Mouse (Mus musculus): ENCODE data around the gene Gm49416. TPM values are rescaled to one million over a fixed set of nuclear protein-coding genes. Genes with fewer than 3 reads are reported as not detected.
"Not testable (repeated sequence)": the region's sequence is repeated elsewhere in the genome, so short reads cannot be mapped to it uniquely, and the experiment has no call there.

Gene Gm49416
- polyA plus RNA-seq, 1 experiment from 2014 or later: not detected

DNA sequence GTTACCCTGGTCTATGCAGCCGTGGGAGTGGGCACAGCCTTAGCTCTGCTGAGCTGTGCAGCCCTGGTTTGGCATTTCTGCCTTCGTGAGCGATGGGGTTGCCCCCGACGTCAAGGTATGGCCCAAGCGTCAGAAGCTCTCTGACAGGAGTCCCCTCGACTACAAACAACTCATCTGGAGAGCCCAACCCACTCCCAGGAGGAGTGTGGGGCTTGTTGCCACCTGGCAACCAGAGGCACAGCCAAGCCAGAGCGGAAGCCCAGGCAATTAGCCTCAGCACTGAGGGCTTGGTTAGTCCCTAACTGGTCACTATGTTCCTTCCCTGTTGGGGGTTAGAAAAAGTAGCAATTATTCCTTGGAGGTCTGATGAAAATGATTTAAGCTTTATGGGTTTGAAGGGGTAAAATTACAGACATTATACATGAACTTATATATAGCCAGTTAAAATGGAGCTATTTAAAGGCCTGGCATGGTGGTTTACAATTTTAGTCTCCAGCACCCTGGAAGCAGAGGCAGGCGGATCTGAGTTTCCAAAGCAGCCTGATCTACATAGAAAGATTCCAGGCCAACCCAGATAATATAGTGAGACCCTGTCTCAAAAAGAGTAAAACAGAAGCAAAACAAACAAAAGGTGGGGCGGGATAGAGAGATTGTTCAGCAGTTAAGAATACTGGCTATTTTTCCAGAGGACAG is 36.3 kb upstream of the Gm49416 start:
- H3K36me3 ChIP-seq: peaks cover 12% of the 10 kb centered on the region
- no peaks in the 10 kb centered on the region for H3K9me3 ChIP-seq
- no peak overlapping the region for H3K9ac ChIP-seq
- no peaks in the 10 kb centered on the region for H3K27me3 ChIP-seq
- H3K4me1 ChIP-seq: peaks cover 10% of the 10 kb centered on the region
- H3K4me3 ChIP-seq: no peak overlapping the region
- no peak overlapping the region for H3K4me2 ChIP-seq
- H3K27ac ChIP-seq: no peak overlapping the region
- ATAC-seq (ENCODE audit: insufficient number of reproducible peaks, insufficient read depth, low FRiP score, low TSS enrichment, low read depth): no peak
- 59% methylated on average over 10 of the region's 10 CpGs for WGBS

DNA sequence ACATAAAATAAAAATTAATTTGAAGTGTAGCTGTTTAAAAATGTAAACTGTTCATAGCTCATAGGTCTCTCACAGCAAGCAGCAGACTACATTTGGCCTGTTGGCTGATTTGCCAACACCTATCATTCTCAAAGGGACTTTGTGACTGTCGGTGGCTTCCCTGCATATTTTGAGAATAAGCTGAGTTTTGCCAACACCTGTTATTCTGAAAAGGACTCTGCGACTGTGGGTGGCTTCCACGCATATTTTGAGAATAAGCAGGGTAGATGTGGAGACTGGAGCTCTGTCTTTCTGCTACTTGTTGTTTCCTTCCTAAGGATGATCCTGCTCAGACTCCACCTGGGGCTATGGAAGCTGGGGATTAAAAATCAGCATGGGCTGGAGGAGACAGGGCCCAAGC is 35.6 kb upstream of the Gm49416 start:
- WGBS: 86% methylated on average over 3 of the region's 3 CpGs
- Histone ChIP-seq H3K4me2 (no peak overlapping the region), H3K27me3 (no peaks in the 10 kb centered on the region), H3K9ac (no peak overlapping the region), H3K4me3 (no peak overlapping the region), H3K36me3 (peaks cover 6% of the 10 kb centered on the region; the same call in 1 of the 2 replicates), H3K4me1 (peaks cover 10% of the 10 kb centered on the region), H3K9me3 (no peaks in the 10 kb centered on the region), H3K27ac (no peak overlapping the region)
- ATAC-seq (ENCODE audit: insufficient number of reproducible peaks, insufficient read depth, low FRiP score, low TSS enrichment, low read depth): no peak

DNA sequence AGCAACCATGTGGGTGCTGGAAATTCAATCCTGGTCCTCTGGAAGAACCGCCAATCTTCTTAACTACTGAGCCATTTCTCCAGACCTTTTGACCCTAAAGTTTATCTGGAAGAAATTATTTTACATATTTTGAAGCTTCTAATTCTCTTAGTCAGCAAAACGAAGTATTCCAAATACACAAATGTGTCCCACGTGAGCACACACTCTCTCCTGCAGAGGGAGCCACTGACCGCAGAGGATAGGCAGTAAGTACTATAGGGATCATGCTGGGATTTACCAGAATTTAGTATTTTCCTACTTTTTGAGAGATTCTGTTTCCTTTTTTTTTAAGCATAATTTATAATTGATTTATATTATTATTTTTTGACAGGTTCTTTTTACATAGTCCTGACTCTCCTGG is 31.0 kb upstream of the Gm49416 start:
- Histone ChIP-seq H3K9ac (no peak overlapping the region), H3K4me1 (no peaks in the 10 kb centered on the region), H3K27me3 (no peaks in the 10 kb centered on the region), H3K4me2 (no peak overlapping the region), H3K9me3 (no peaks in the 10 kb centered on the region), H3K36me3 (no peaks in the 10 kb centered on the region), H3K27ac (no peak overlapping the region), H3K4me3 (no peak overlapping the region)
- WGBS: 44% methylated on average over 4 of the region's 4 CpGs
- ATAC-seq (ENCODE audit: insufficient number of reproducible peaks, insufficient read depth, low FRiP score, low TSS enrichment, low read depth): no peak

DNA sequence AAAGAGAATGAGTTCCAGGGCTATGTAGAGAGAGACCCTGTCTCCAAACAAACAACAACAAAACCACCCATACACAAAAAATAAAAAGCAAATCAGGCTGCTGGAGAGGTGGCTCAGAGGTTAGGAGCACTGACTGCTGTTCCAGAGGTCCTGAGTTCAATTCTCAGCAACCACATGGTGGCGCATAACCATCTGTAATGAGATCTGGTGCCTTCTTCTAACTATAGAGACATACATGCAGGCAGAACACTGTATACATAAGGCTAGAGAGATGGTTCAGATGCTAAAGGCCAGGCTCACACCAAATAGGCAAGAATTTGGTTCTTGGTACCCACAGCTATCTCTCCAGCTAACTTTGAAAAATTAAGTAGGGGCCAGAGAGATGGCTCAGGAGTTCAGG is 29.7 kb upstream of the Gm49416 start:
- Histone ChIP-seq H3K36me3 (no peaks in the 10 kb centered on the region), H3K4me3 (no peak overlapping the region), H3K4me2 (no peak overlapping the region), H3K9me3 (no peaks in the 10 kb centered on the region), H3K9ac (no peak overlapping the region), H3K27ac (no peak overlapping the region), H3K27me3 (no peaks in the 10 kb centered on the region), H3K4me1 (no peaks in the 10 kb centered on the region)
- no peak for ATAC-seq (ENCODE audit: insufficient number of reproducible peaks, insufficient read depth, low FRiP score, low TSS enrichment, low read depth)
- 30% methylated on average over 1 of the region's 1 CpGs for WGBS

DNA sequence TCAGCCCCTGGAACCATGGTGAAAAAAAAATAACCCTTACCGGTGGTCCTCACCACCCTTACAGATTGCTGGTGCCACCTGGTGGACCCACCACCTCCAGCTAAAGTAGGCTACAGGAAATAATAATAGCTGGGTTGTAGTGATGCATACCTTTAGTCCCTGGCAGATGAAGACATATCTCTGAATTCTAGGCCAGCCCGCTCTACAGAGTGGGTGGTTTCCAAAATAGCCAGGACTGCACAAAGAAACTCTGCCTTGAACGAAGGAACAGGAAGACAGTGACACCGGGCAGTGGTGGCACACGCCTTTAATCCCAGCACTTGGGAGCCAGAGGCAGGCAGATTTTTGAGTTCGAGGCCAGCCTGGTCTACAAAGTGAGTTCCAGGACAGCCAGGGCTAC is 24.5 kb upstream of the Gm49416 start:
- Histone ChIP-seq H3K27me3 (no peaks in the 10 kb centered on the region), H3K4me2 (no peak overlapping the region), H3K9ac (no peak overlapping the region), H3K36me3 (no peaks in the 10 kb centered on the region), H3K4me3 (no peak overlapping the region), H3K9me3 (no peaks in the 10 kb centered on the region), H3K4me1 (no peaks in the 10 kb centered on the region), H3K27ac (no peak overlapping the region)
- ATAC-seq (ENCODE audit: insufficient number of reproducible peaks, insufficient read depth, low FRiP score, low TSS enrichment, low read depth): no peak
- 85% methylated on average over 6 of the region's 6 CpGs for WGBS

DNA sequence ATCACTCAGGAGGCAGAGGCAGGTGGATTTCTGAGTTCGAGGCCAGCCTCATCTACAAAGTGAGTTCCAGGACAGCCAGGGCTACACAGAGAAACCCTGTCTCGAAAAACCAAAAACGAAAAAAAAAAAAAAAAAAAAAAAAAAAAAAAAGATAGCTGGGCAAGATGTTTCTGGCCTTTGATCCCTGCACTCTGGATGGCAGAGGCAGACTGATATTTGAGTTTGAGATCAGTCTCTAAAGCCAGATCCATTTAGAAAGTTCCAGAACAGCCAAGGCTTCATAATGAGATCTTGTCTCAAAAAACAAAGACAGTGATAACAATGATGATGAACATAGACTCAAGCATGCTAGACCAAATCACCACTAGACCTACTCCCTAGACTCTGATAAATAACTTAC is 18.3 kb upstream of the Gm49416 start:
- peaks cover 24% of the 10 kb centered on the region for H3K36me3 ChIP-seq
- WGBS: 76% methylated on average over 3 of the region's 3 CpGs
- H3K4me1 ChIP-seq: peaks cover 12% of the 10 kb centered on the region
- H3K27me3 ChIP-seq; H3K9me3 ChIP-seq; H3K27ac ChIP-seq; H3K9ac ChIP-seq; ATAC-seq (ENCODE audit: insufficient number of reproducible peaks, insufficient read depth, low FRiP score, low TSS enrichment, low read depth): not testable (repeated sequence)
- H3K4me3 ChIP-seq: peak overlapping the region; percentile 83; the same call in 1 of the 2 replicates
- peak overlapping the region; percentile 85 for H3K4me2 ChIP-seq

DNA sequence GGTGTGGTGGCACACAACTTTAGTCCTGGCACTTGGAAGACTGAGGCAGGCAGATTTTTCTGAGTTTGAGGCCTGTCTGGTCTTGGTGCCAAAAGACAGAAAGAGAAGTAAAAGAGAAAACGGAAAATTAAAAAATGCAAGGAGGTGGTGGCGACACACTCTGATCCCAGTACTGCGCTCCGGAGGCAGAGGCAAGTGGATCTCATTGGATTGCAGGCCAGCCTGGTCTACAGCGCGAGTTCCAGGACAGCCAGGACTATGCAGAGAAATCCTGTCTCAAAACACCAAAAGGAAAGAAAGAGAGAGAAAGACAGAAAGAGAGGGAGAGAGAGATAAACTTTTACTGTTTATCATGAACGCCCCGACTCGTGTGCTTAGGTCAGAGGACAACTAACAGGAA is 17.9 kb upstream of the Gm49416 start:
- 55% methylated on average over 9 of the region's 9 CpGs for WGBS
- peak overlapping the region; percentile 73 for H3K27ac ChIP-seq

DNA sequence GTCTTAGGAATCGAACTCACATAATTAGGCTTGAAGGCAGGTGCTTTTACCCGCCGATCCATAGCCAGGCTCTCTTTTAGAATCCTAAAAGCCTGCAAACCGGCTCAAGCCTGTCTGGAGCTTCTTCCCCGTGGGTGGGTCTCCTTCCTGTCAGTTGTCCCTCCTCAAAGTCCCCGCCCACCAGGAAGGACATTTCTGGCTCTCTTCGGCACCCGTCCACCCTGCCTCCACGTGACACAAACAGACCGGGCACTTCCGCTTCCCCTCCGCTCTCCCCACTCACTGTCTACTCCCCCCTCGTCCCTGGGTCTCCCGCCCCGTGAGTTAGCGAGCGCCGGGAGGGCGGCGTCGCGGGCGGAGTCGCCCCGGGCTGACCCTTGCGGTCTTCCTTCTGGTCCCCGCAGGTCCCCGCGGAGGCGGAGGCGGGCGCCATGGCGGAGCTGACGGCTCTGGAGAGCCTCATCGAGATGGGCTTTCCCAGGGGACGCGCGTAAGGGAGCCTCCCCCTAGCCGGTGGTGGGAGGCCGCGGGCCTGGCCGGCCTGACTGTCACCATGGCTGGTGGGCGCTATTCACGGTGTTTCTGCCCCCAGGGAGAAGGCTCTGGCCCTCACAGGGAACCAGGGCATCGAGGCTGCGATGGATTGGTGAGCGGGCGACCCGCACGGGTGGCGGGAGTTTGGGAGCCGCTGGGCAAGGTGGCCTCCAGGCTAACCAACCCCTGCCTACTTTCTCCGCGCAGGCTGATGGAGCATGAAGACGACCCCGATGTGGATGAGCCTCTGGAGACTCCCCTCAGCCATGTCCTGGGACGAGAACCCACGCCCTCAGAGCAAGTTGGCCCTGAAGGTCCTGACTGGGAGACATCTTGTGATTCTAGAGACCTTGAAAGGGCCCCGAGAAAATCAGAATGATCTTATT is 17.2 kb upstream of the Gm49416 start, which contains the start of gene Ubxn1:
TSS of gene Ubxn1 (plus strand) at position 230 of the 920 bp plus-strand sequence.
- peak within 1 kb of the TSS; percentile 73 for H3K27ac ChIP-seq
- H3K9me3 ChIP-seq: no peaks in the 10 kb centered on the region
- peaks cover 35% of the 10 kb centered on the region for H3K36me3 ChIP-seq
- H3K4me2 ChIP-seq: peak within 1 kb of the TSS; percentile 85
- peak within 1 kb of the TSS; percentile 92 for H3K9ac ChIP-seq
- H3K27me3 ChIP-seq: no peaks in the 10 kb centered on the region
- ATAC-seq (ENCODE audit: insufficient number of reproducible peaks, insufficient read depth, low FRiP score, low TSS enrichment, low read depth): peak; percentile 95
- H3K4me1 ChIP-seq: peaks cover 12% of the 10 kb centered on the region
- H3K4me3 ChIP-seq: peak within 1 kb of the TSS; percentile 83
- 2% methylated on average over 59 of the region's 59 CpGs for WGBS

More for the DNA sequence above, 17.9 kb upstream of the Gm49416 start:
- Histone ChIP-seq H3K27me3 (no peaks in the 10 kb centered on the region), H3K4me2 (peak overlapping the region; percentile 85), H3K9me3 (no peaks in the 10 kb centered on the region), H3K4me3 (peak overlapping the region; percentile 83), H3K36me3 (peaks cover 28% of the 10 kb centered on the region), H3K4me1 (peaks cover 12% of the 10 kb centered on the region), H3K9ac (peak overlapping the region; percentile 92)
- no peak for ATAC-seq (ENCODE audit: insufficient number of reproducible peaks, insufficient read depth, low FRiP score, low TSS enrichment, low read depth)

DNA sequence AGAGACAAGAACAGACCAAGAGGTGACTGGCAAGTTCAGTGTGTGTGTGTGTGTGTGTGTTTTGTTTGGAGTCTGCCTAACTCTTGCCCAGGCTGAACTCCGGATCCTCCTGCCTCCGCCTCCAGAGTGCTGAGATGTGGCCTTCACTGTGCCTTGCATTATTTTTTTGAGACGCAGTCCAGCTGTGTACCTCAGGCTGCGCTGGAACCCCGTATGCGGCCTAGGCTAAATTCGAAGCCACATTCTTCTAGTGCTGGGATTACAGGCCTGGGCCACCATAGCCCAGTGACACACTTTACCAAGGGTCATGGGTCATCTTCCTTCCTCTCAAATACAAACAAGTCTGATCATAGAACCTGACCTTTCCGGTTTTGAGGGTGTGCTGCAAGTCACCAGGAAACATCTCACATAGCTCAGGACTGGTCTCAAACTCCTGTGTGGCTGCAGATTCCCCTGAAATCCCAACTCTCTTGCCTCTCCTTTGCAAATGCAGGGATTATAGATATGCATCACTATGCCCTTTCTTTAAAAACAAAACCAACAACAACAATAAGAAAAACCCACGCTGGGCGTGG is 16.4 kb upstream of the Gm49416 start:
- peak overlapping the region; percentile 92 for H3K9ac ChIP-seq
- 72% methylated on average over 10 of the region's 10 CpGs for WGBS
- ATAC-seq (ENCODE audit: insufficient number of reproducible peaks, insufficient read depth, low FRiP score, low TSS enrichment, low read depth): no peak
- H3K9me3 ChIP-seq: no peaks in the 10 kb centered on the region
- peaks cover 12% of the 10 kb centered on the region for H3K4me1 ChIP-seq
- peak overlapping the region; percentile 85 for H3K4me2 ChIP-seq
- H3K27ac ChIP-seq: peak overlapping the region; percentile 73; the same call in 1 of the 2 replicates
- H3K36me3 ChIP-seq: peaks cover 41% of the 10 kb centered on the region
- no peaks in the 10 kb centered on the region for H3K27me3 ChIP-seq
- H3K4me3 ChIP-seq: peak overlapping the region; percentile 83

DNA sequence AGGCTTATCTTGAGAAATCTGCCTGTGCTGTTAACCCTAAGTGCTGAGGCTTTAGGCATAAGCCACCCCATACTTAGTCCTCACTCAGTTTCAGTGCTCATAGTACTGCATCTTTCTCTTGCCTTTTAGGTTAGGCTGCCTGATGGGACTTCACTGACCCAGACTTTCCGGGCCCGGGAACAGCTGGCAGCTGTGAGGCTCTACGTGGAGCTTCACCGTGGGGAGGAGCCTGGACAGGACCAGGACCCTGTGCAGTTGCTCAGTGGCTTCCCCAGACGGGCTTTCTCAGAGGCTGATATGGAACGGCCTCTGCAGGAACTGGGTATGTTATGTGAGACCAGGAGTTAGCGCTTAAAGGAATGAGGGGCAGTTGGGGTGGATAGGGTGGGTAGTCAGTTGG is 13.7 kb upstream of the Gm49416 start:
- H3K4me1 ChIP-seq: peaks cover 19% of the 10 kb centered on the region
- H3K36me3 ChIP-seq: peaks cover 55% of the 10 kb centered on the region
- H3K4me3 ChIP-seq: no peak overlapping the region
- H3K4me2 ChIP-seq: no peak overlapping the region
- 92% methylated on average over 7 of the region's 7 CpGs for WGBS
- H3K27ac ChIP-seq: no peak overlapping the region
- H3K27me3 ChIP-seq: no peaks in the 10 kb centered on the region
- no peak overlapping the region for H3K9ac ChIP-seq
- no peaks in the 10 kb centered on the region for H3K9me3 ChIP-seq
- ATAC-seq (ENCODE audit: insufficient number of reproducible peaks, insufficient read depth, low FRiP score, low TSS enrichment, low read depth): no peak

DNA sequence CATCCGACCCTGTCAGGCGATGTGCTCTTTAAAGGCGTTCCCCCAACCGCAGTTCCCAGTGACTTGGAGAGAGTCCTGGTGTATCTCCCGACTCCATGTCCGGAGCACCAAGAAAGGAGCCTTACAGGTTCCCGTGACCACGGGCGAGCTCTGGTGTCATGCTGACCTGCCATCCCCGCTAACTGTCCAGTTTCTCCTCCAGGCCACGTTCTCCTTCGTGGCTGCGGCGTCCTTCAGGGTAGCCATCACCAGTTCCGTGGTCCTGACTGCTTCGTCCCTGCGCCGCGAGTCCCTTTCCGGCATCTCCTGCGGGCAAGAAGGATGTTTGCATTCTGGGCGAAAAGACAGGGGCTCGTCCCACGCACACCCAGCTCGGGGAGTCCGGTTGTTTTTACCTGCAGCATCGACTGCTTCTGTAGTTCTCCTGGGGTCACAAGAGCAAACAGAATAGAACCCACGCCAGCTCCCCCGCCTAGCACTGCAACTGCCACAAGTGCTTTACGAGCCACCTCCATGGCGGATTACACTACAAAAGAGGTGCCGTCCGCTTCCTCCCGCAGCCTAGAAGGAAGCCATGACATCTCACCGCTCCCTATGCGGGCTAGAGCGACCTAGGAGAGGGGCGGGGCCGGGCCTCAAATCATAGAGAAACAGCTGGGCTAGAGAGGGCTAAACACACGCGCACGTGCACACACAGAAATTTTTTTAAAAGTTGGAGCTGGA is 8.3 kb upstream of the Gm49416 start, which contains the start of gene Uqcc3:
TSS of gene Uqcc3 (minus strand) at position 613 of the 723 bp plus-strand sequence.
- under 1% methylated on average over 42 of the region's 42 CpGs for WGBS
- Histone ChIP-seq H3K36me3 (peaks cover 30% of the 10 kb centered on the region), H3K9ac (peak within 1 kb of the TSS; percentile 93), H3K9me3 (no peaks in the 10 kb centered on the region), H3K4me2 (peak within 1 kb of the TSS; percentile 87), H3K27me3 (no peaks in the 10 kb centered on the region), H3K27ac (peak within 1 kb of the TSS; percentile 83), H3K4me1 (peaks cover 9% of the 10 kb centered on the region), H3K4me3 (peak within 1 kb of the TSS; percentile 86)
- peak; percentile 91 for ATAC-seq (ENCODE audit: insufficient number of reproducible peaks, insufficient read depth, low FRiP score, low TSS enrichment, low read depth)
